Mouse (Mus musculus) forebrain, embryonic 11.5 days (tissue): ENCODE data around the gene Fancd2. TPM values are rescaled to one million over a fixed set of nuclear protein-coding genes. Genes with fewer than 3 reads are reported as not detected.

ENCODE experiments used
- ATAC-seq: fragments of 200-750 bp; cut with Nextera tagmentation; replicated peaks from 2 replicates; pipeline ENCODE4 v1.8.0; 2017; ENCODE audit warnings: moderate TSS enrichment; ENCODE audit not compliant: low FRiP score
- DNase-seq: peaks from one replicate; pipeline ENCODE4 v3.0.0-alpha.2; 2017; ENCODE audit warnings: low spot score
- H3K27ac ChIP-seq: fragments of 300-500 bp; sonication (generic); 2 replicates; pipeline ENCODE4 v1.5.1; 2014; ENCODE audit warnings: low read depth, low read length
- H3K27me3 ChIP-seq: fragments of 300-500 bp; sonication (generic); 2 replicates; pipeline ENCODE4 v1.6.1; 2014; ENCODE audit warnings: mild to moderate bottlenecking, low read length, mixed read lengths; ENCODE audit not compliant: control insufficient read depth, insufficient read depth
- H3K36me3 ChIP-seq: fragments of 300-500 bp; sonication (generic); 2 replicates; pipeline ENCODE4 v1.6.1; 2014; ENCODE audit warnings: mild to moderate bottlenecking, low read length, moderate library complexity, mixed read lengths; ENCODE audit not compliant: control insufficient read depth, insufficient read depth
- H3K4me1 ChIP-seq: fragments of 300-500 bp; sonication (generic); replicated peaks from 2 replicates; pipeline ENCODE4 v1.6.1; 2014; ENCODE audit warnings: low read length, mixed read lengths; ENCODE audit not compliant: control insufficient read depth, insufficient read depth
- H3K4me2 ChIP-seq: fragments of 300-500 bp; sonication (generic); 2 replicates; pipeline ENCODE4 v1.6.1; 2014; ENCODE audit warnings: low read depth, mild to moderate bottlenecking, low read length, moderate library complexity, mixed read lengths; ENCODE audit not compliant: severe bottlenecking
- H3K4me3 ChIP-seq: fragments of 300-500 bp; sonication (generic); 2 replicates; pipeline ENCODE4 v1.5.1; 2014; ENCODE audit warnings: low read depth, low read length
- H3K9ac ChIP-seq: fragments of 300-500 bp; sonication (generic); 2 replicates; pipeline ENCODE4 v1.6.1; 2014; ENCODE audit warnings: low read length
- H3K9me3 ChIP-seq: fragments of 300-500 bp; sonication (generic); 2 replicates; pipeline ENCODE4 v1.6.1; 2016; ENCODE audit warnings: low read length, mixed read lengths; ENCODE audit not compliant: control insufficient read depth
- WGBS: fragments of 180-500 bp; shearing (Covaris S2); extraction: QIAGEN DNeasy Blood & Tissue Kit; methylation state at CpG from one replicate; pipeline ENCODE4 v1.1.7; 2014; 5-methylcytosine and 5-hydroxymethylcytosine counted together
- polyA plus RNA-seq: library from polyadenylated mRNA; unstranded; fragments of >200 nt; fragmentation: Nextera tagmentation; extraction: Ambion mirVana; gene quantifications from 2 replicates; pipeline ENCODE4 v1.2.1, GENCODE M21; 2014

Gene Fancd2
- polyA plus RNA-seq, 1 experiment from 2014 or later, result 25.0 TPM

- 81% methylated on average over 5 of the region's 5 CpGs for WGBS
- Histone ChIP-seq H3K9ac (no peak overlapping the region), H3K4me3 (no peak overlapping the region), H3K27me3 (no peaks in the 10 kb centered on the region), H3K4me2 (no peak overlapping the region), H3K9me3 (no peaks in the 10 kb centered on the region), H3K36me3 (peaks cover 3% of the 10 kb centered on the region; the same call in 1 of the 2 replicates), H3K27ac (no peak overlapping the region), H3K4me1 (peaks cover 4% of the 10 kb centered on the region)
- ATAC-seq (no peak), DNase-seq (no peak)
Observed at GRCm38 (mm10) chr6:113630322-113630721, 98.8 kb downstream of the Fancd2 start.

GRCm38 (mm10) chr6:113632863-113633262 lies 101.4 kb downstream of the Fancd2 start:
- Histone ChIP-seq H3K9ac (no peak overlapping the region), H3K4me3 (no peak overlapping the region), H3K9me3 (no peaks in the 10 kb centered on the region), H3K36me3 (no peaks in the 10 kb centered on the region; the same call in 1 of the 2 replicates), H3K27me3 (no peaks in the 10 kb centered on the region), H3K27ac (no peak overlapping the region), H3K4me1 (no peaks in the 10 kb centered on the region), H3K4me2 (no peak overlapping the region)
- ATAC-seq, result no peak
- 95% methylated on average over 4 of the region's 4 CpGs for WGBS
- DNase-seq, result no peak

GRCm38 (mm10) chr6:113638302-113639040 lies 107.0 kb downstream of the Fancd2 start, which contains the start of gene Irak2:
Irak2 (plus strand) TSS chr6:113638467.
- no peaks in the 10 kb centered on the region for H3K9me3 ChIP-seq
- DNase-seq (peak; percentile 96), ATAC-seq (peak; percentile 94)
- peak within 1 kb of the TSS; percentile 77 for H3K4me2 ChIP-seq
- 9% methylated on average over 37 of the region's 37 CpGs for WGBS
- H3K9ac ChIP-seq, result peak within 1 kb of the TSS; percentile 44
- no peaks in the 10 kb centered on the region for H3K36me3 ChIP-seq
- no peak within 1 kb of the TSS for H3K27ac ChIP-seq
- peak within 1 kb of the TSS; percentile 40 for H3K4me3 ChIP-seq
- no peaks in the 10 kb centered on the region for H3K4me1 ChIP-seq
- H3K27me3 ChIP-seq, result no peaks in the 10 kb centered on the region

- no peak overlapping the region for H3K27ac ChIP-seq
- DNase-seq (no peak), ATAC-seq (no peak)
- no peak overlapping the region for H3K4me2 ChIP-seq
- no peaks in the 10 kb centered on the region for H3K9me3 ChIP-seq
- H3K27me3 ChIP-seq, result no peaks in the 10 kb centered on the region
- no peak overlapping the region for H3K4me3 ChIP-seq
- no peak overlapping the region for H3K9ac ChIP-seq
- WGBS, result 88% methylated on average over 4 of the region's 4 CpGs
- no peaks in the 10 kb centered on the region for H3K36me3 ChIP-seq
- H3K4me1 ChIP-seq, result no peaks in the 10 kb centered on the region
Observed at GRCm38 (mm10) chr6:113639201-113639600, 107.7 kb downstream of the Fancd2 start.

- H3K9ac ChIP-seq, result no peak overlapping the region
- H3K27ac ChIP-seq, result no peak overlapping the region
- no peaks in the 10 kb centered on the region for H3K36me3 ChIP-seq
- no peak overlapping the region for H3K4me3 ChIP-seq
- DNase-seq (no peak), ATAC-seq (no peak)
- H3K27me3 ChIP-seq, result no peaks in the 10 kb centered on the region
- no peaks in the 10 kb centered on the region for H3K9me3 ChIP-seq
- H3K4me1 ChIP-seq, result no peaks in the 10 kb centered on the region
- no peak overlapping the region for H3K4me2 ChIP-seq
- 87% methylated on average over 8 of the region's 8 CpGs for WGBS
Observed at GRCm38 (mm10) chr6:113642605-113643004, 111.1 kb downstream of the Fancd2 start.

GRCm38 (mm10) chr6:113643021-113643420 lies 111.5 kb downstream of the Fancd2 start:
- Histone ChIP-seq H3K4me2 (no peak overlapping the region), H3K27me3 (no peaks in the 10 kb centered on the region), H3K4me3 (no peak overlapping the region), H3K36me3 (no peaks in the 10 kb centered on the region), H3K9ac (no peak overlapping the region), H3K9me3 (no peaks in the 10 kb centered on the region), H3K27ac (no peak overlapping the region), H3K4me1 (no peaks in the 10 kb centered on the region)
- WGBS, result 72% methylated on average over 4 of the region's 4 CpGs
- no peak for ATAC-seq
- DNase-seq, result no peak

- DNase-seq, result no peak
- Histone ChIP-seq H3K4me2 (no peak overlapping the region), H3K4me1 (no peaks in the 10 kb centered on the region), H3K27me3 (no peaks in the 10 kb centered on the region), H3K36me3 (no peaks in the 10 kb centered on the region), H3K27ac (no peak overlapping the region), H3K9me3 (no peaks in the 10 kb centered on the region), H3K9ac (no peak overlapping the region), H3K4me3 (no peak overlapping the region)
- ATAC-seq, result no peak
- WGBS, result 89% methylated on average over 2 of the region's 2 CpGs
Observed at GRCm38 (mm10) chr6:113643967-113644366, 112.5 kb downstream of the Fancd2 start.

- no peak overlapping the region for H3K4me3 ChIP-seq
- 89% methylated on average over 8 of the region's 8 CpGs for WGBS
- no peaks in the 10 kb centered on the region for H3K4me1 ChIP-seq
- no peak overlapping the region for H3K4me2 ChIP-seq
- no peak for ATAC-seq
- no peak overlapping the region for H3K27ac ChIP-seq
- no peaks in the 10 kb centered on the region for H3K27me3 ChIP-seq
- no peak overlapping the region for H3K9ac ChIP-seq
- no peaks in the 10 kb centered on the region for H3K36me3 ChIP-seq
- no peaks in the 10 kb centered on the region for H3K9me3 ChIP-seq
- DNase-seq, result no peak
Observed at GRCm38 (mm10) chr6:113644808-113645207, 113.3 kb downstream of the Fancd2 start.
